Mouse (Mus musculus) forebrain, embryonic 10.5 days (tissue): ENCODE measurements around the gene Zfp106. TPM values are rescaled to one million over a fixed set of nuclear protein-coding genes. Genes with fewer than 3 reads are reported as not detected.
A peak's percentile ranks its signal among the peaks of the same experiment; 100 is the strongest.

Experiments used
- DNase-seq: peaks from one replicate; pipeline ENCODE4 v3.0.0-alpha.2; 2017; ENCODE audit warnings: low spot score; ENCODE audit errors: extremely low spot score
- H3K27ac ChIP-seq: fragments of 300-500 bp; sonication (generic); 2 replicates; pipeline ENCODE4 v1.5.1; 2016; ENCODE audit warnings: mild to moderate bottlenecking
- H3K27me3 ChIP-seq: fragments of 300-500 bp; sonication (generic); 2 replicates; pipeline ENCODE4 v1.6.1; 2016; ENCODE audit warnings: mild to moderate bottlenecking; ENCODE audit not compliant: poor library complexity, severe bottlenecking
- H3K36me3 ChIP-seq: fragments of 300-500 bp; sonication (generic); replicated peaks from 2 replicates; pipeline ENCODE4 v1.6.1; 2016; ENCODE audit warnings: mild to moderate bottlenecking, moderate library complexity
- H3K4me1 ChIP-seq: fragments of 300-500 bp; sonication (generic); 2 replicates; pipeline ENCODE4 v1.6.1; 2016
- H3K4me3 ChIP-seq: fragments of 300-500 bp; sonication (generic); 2 replicates; pipeline ENCODE4 v1.5.1; 2016; ENCODE audit warnings: mild to moderate bottlenecking, moderate library complexity
- H3K9me3 ChIP-seq: fragments of 300-500 bp; sonication (generic); 2 replicates; pipeline ENCODE4 v1.6.1; 2016; ENCODE audit warnings: mild to moderate bottlenecking, moderate library complexity
- WGBS: fragments of 180-500 bp; shearing (Covaris S2); methylation state at CpG from one replicate; pipeline ENCODE4 v1.1.7; 2016; 5-methylcytosine and 5-hydroxymethylcytosine counted together
- polyA plus RNA-seq: library from polyadenylated mRNA; unstranded; fragments of >200 nt; fragmentation: Nextera tagmentation; extraction: Ambion mirVana; gene quantifications from 2 replicates; pipeline ENCODE4 v1.2.1, GENCODE M21; 2016

Gene Zfp106
- polyA plus RNA-seq, 1 experiment from 2014 or later = 83.1 TPM

GRCm38 (mm10) chr2:120484241-120484640 lies 79.4 kb downstream of the Zfp106 start:
- no peak overlapping the region for H3K27ac ChIP-seq
- no peak for DNase-seq
- H3K4me1 ChIP-seq = no peaks in the 10 kb centered on the region
- 78% methylated on average over 3 of the region's 3 CpGs for WGBS
- no peaks in the 10 kb centered on the region for H3K27me3 ChIP-seq
- no peaks in the 10 kb centered on the region for H3K9me3 ChIP-seq
- H3K4me3 ChIP-seq = no peak overlapping the region
- no peaks in the 10 kb centered on the region for H3K36me3 ChIP-seq

- DNase-seq = no peak
- no peak overlapping the region for H3K27ac ChIP-seq
- no peaks in the 10 kb centered on the region; the same call in 1 of the 2 replicates for H3K9me3 ChIP-seq
- no peaks in the 10 kb centered on the region for H3K27me3 ChIP-seq
- H3K4me3 ChIP-seq = no peak overlapping the region
- no peaks in the 10 kb centered on the region for H3K4me1 ChIP-seq
- 85% methylated on average over 8 of the region's 8 CpGs for WGBS
- no peaks in the 10 kb centered on the region for H3K36me3 ChIP-seq
These were observed 80.9 kb downstream of the Zfp106 start for GRCm38 (mm10) chr2:120482506-120483389.

DNA sequence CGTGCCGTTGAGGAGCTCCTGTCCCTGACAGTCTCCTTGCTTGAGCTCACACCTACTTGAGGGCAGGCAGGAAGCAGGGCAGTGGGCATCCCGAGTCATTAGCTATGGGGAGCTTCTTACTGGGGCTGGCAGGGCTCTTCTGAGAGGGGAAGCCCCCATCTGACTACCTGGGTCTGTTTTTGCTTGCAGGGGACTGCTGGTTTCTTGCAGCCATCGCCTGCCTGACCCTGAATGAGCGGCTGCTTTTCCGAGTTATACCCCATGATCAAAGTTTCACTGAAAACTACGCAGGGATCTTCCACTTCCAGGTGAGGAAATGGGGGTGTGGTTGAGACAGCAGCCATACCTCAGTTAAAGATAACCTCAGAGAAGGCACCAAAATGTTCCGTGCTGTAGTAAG lies 81.7 kb downstream of the Zfp106 start:
- Histone ChIP-seq H3K27ac (no peak overlapping the region), H3K4me3 (no peak overlapping the region), H3K36me3 (no peaks in the 10 kb centered on the region), H3K4me1 (peaks cover 7% of the 10 kb centered on the region), H3K27me3 (no peaks in the 10 kb centered on the region), H3K9me3 (no peaks in the 10 kb centered on the region; the same call in 1 of the 2 replicates)
- no peak for DNase-seq
- 86% methylated on average over 8 of the region's 8 CpGs for WGBS

- Histone ChIP-seq H3K36me3 (no peaks in the 10 kb centered on the region), H3K4me3 (no peak overlapping the region), H3K4me1 (peaks cover 21% of the 10 kb centered on the region), H3K9me3 (no peaks in the 10 kb centered on the region; the same call in 1 of the 2 replicates), H3K27me3 (no peaks in the 10 kb centered on the region), H3K27ac (no peak overlapping the region)
- 69% methylated on average over 3 of the region's 3 CpGs for WGBS
- DNase-seq = peak; percentile 56
These were observed 85.0 kb downstream of the Zfp106 start for GRCm38 (mm10) chr2:120478600-120478999.

DNA sequence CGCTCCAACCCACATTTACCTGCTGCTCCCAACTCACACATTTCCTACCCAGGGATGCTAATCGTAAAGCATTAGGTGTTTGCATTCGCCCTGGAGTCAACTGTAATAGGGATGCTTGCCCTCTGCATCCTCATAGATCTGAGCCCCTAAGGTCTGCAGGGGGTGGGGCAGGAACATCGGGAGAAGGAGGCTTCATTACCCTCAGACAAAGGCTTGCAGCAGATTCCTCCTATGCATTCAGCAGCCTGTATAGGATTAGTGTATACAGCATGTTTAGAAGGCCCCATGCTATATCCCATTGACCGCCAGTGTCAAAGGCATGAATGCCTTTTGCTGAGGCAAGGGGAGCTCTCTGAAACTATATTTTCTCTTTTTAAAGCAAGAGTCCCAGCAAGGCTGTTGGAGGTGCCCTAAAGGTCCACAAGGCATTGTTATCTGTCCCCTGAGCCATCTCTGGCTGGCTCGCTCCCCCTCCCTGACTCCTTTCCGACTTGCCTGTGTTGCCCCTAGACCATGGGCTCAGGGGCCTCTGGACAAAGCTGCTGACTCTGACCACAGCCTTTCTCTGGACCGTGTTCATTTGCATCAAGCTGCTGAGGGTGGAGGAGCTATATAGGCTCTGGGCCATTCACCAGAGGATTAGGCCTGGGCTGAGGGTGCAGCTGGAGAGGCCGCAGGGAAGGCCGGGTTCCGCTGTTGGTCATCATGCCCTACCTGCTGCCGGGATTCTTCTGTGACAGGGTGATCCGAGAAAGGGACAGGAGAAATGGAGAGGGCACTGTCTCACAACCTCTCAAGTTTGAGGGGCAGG lies 87.2 kb downstream of the Zfp106 start:
- Histone ChIP-seq H3K9me3 (no peaks in the 10 kb centered on the region; the same call in 1 of the 2 replicates), H3K4me3 (peak overlapping the region; percentile 28; the same call in 1 of the 2 replicates), H3K27me3 (no peaks in the 10 kb centered on the region), H3K27ac (peak overlapping the region; percentile 84), H3K36me3 (no peaks in the 10 kb centered on the region), H3K4me1 (peaks cover 21% of the 10 kb centered on the region)
- WGBS = 38% methylated on average over 13 of the region's 13 CpGs
- peak; percentile 48 for DNase-seq

GRCm38 (mm10) chr2:120470856-120471255 lies 92.8 kb downstream of the Zfp106 start:
- no peaks in the 10 kb centered on the region for H3K27me3 ChIP-seq
- WGBS = 80% methylated on average over 4 of the region's 4 CpGs
- DNase-seq = no peak
- H3K27ac ChIP-seq = no peak overlapping the region
- H3K36me3 ChIP-seq = no peaks in the 10 kb centered on the region
- H3K4me1 ChIP-seq = peaks cover 3% of the 10 kb centered on the region
- H3K9me3 ChIP-seq = no peaks in the 10 kb centered on the region
- H3K4me3 ChIP-seq = no peak overlapping the region

DNA sequence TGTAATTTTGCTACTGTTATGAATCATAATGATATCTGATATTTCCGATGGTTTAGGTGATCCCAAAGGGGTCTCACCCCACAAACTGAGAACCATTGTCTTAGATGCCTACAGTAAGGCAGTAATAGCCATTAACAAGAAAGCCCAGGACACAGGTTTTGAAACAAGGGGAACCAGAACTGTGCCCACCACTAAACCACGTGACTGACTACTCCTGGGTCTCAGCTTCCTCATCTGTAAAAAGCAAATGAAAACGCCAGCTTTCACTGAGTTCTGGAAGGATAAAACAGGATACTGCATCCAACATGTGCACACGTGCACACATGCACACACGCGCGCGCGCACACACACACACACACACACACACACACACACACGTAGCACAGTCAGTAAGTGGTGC lies 93.9 kb downstream of the Zfp106 start:
- no peak for DNase-seq
- no peaks in the 10 kb centered on the region for H3K4me1 ChIP-seq
- 90% methylated on average over 10 of the region's 10 CpGs for WGBS
- no peaks in the 10 kb centered on the region for H3K9me3 ChIP-seq
- H3K27me3 ChIP-seq = no peaks in the 10 kb centered on the region
- no peak overlapping the region for H3K27ac ChIP-seq
- no peaks in the 10 kb centered on the region for H3K36me3 ChIP-seq
- H3K4me3 ChIP-seq = no peak overlapping the region

DNA sequence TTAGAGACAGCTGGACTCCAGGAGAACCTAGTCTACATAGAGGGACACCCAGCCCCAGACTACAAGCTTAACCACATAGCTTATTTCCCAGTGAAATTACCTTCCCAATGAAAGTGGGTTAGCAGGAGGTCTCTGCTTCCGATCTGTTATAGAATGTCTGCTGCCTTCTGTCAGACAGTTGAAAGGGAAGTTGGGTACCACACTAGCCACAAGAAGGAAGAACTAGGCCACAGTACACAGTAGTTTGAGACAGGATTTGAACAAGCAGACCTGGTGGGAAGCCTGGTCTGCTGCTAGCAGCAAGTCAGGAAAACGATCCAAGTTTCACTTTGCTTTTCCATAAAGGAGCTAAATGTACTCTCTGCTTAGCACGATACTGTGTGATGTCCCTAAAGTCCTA lies 94.4 kb downstream of the Zfp106 start:
- Histone ChIP-seq H3K4me3 (no peak overlapping the region), H3K9me3 (no peaks in the 10 kb centered on the region), H3K4me1 (no peaks in the 10 kb centered on the region), H3K36me3 (no peaks in the 10 kb centered on the region), H3K27ac (no peak overlapping the region), H3K27me3 (no peaks in the 10 kb centered on the region)
- DNase-seq = no peak
- WGBS = 87% methylated on average over 3 of the region's 3 CpGs

- Histone ChIP-seq H3K9me3 (no peaks in the 10 kb centered on the region), H3K27me3 (no peaks in the 10 kb centered on the region), H3K27ac (no peak overlapping the region), H3K4me3 (no peak overlapping the region), H3K36me3 (no peaks in the 10 kb centered on the region), H3K4me1 (no peaks in the 10 kb centered on the region)
- no peak for DNase-seq
These were observed 95.6 kb downstream of the Zfp106 start for GRCm38 (mm10) chr2:120468011-120468410.

- H3K36me3 ChIP-seq = no peaks in the 10 kb centered on the region
- H3K27ac ChIP-seq = no peak overlapping the region
- no peaks in the 10 kb centered on the region for H3K9me3 ChIP-seq
- WGBS = 87% methylated on average over 5 of the region's 5 CpGs
- no peak overlapping the region for H3K4me3 ChIP-seq
- no peak for DNase-seq
- no peaks in the 10 kb centered on the region for H3K27me3 ChIP-seq
- H3K4me1 ChIP-seq = no peaks in the 10 kb centered on the region
These were observed 98.3 kb downstream of the Zfp106 start for GRCm38 (mm10) chr2:120465397-120465785.

GRCm38 (mm10) chr2:120464732-120465396 lies 98.8 kb downstream of the Zfp106 start:
- WGBS = 97% methylated on average over 2 of the region's 2 CpGs
- Histone ChIP-seq H3K9me3 (no peaks in the 10 kb centered on the region), H3K36me3 (no peaks in the 10 kb centered on the region), H3K4me1 (no peaks in the 10 kb centered on the region), H3K27me3 (no peaks in the 10 kb centered on the region), H3K27ac (no peak overlapping the region), H3K4me3 (no peak overlapping the region)
- DNase-seq = no peak

DNA sequence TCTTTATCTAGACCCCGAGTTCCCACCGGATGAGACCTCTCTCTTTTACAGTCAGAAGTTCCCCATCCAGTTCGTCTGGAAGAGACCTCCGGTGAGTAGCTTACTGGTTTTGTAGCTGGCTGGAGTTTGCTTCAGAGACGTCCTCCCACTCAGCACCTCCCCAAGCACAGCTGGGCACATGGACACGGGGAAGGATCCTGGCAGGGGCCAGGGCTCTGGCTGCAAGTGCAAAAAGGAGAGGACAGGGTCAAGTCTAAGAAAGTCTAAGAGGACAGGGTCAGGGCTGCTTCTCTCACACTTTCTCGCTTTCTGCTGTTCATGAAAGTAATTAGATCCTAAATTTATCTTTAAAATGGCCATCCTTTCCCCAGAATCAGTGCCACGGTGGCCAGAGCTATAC lies 99.6 kb downstream of the Zfp106 start:
- 83% methylated on average over 8 of the region's 8 CpGs for WGBS
- H3K9me3 ChIP-seq = no peaks in the 10 kb centered on the region
- no peak overlapping the region for H3K27ac ChIP-seq
- no peak for DNase-seq
- no peaks in the 10 kb centered on the region for H3K36me3 ChIP-seq
- no peaks in the 10 kb centered on the region for H3K4me1 ChIP-seq
- H3K27me3 ChIP-seq = no peaks in the 10 kb centered on the region
- H3K4me3 ChIP-seq = no peak overlapping the region
